Mouse (Mus musculus): ENCODE measurements around the gene Eif4e.

Eif4e gene

GRCm38 (mm10) chr3:138587137-138587536, 61.2 kb downstream of the Eif4e start:
- no peak for DNase-seq (ENCODE audit: low spot score)

GRCm38 (mm10) chr3:138588001-138588400, 62.0 kb downstream of the Eif4e start:
- DNase-seq (ENCODE audit: low spot score), result no peak

GRCm38 (mm10) chr3:138591002-138591401, 65.0 kb downstream of the Eif4e start:
- no peak for DNase-seq (ENCODE audit: low spot score)

GRCm38 (mm10) chr3:138591806-138592365, 65.9 kb downstream of the Eif4e start:
- no peak for DNase-seq (ENCODE audit: low spot score)

- DNase-seq (ENCODE audit: low spot score), result no peak
Measured at GRCm38 (mm10) chr3:138593131-138593530, 67.2 kb downstream of the Eif4e start.

GRCm38 (mm10) chr3:138593911-138594310, 67.9 kb downstream of the Eif4e start:
- no peak for DNase-seq (ENCODE audit: low spot score)

- DNase-seq (ENCODE audit: low spot score), result no peak
Measured at GRCm38 (mm10) chr3:138601076-138601475, 75.1 kb downstream of the Eif4e start.

- no peak for DNase-seq (ENCODE audit: low spot score)
Measured at GRCm38 (mm10) chr3:138605132-138605531, 79.2 kb downstream of the Eif4e start.

- DNase-seq (ENCODE audit: low spot score), result no peak
Measured at GRCm38 (mm10) chr3:138608665-138609064, 82.7 kb downstream of the Eif4e start.
